Mouse (Mus musculus): ENCODE data around the gene Rapgef1.

- TF ChIP-seq CTCF (IDR thresholded peaks at IDR 0.05; ENCODE audit: insufficient read depth, low read length), result no peak
- TF ChIP-seq POLR2A (IDR thresholded peaks at IDR 0.05; ENCODE audit: borderline replicate concordance, extremely low read depth, low read depth, low read length), result no peak
Observed at GRCm38 (mm10) chr2:29661751-29662191, 42.3 kb downstream of the Rapgef1 start.
